Mouse (Mus musculus) stomach, embryonic 15.5 days (tissue): Measurements from ENCODE around the gene Klhdc3. TPM values are rescaled to one million over a fixed set of nuclear protein-coding genes. Genes with fewer than 3 reads are reported as not detected.

ENCODE experiments used
- ATAC-seq: fragments of 200-750 bp; cut with Nextera tagmentation; 2 replicates; pipeline ENCODE4 v1.8.0; 2017; ENCODE audit warnings: low read depth, moderate number of reproducible peaks, moderate TSS enrichment; ENCODE audit not compliant: insufficient read depth, low FRiP score
- H3K27ac ChIP-seq: fragments of 300-500 bp; sonication (generic); 2 replicates; pipeline ENCODE4 v1.5.1; 2015; ENCODE audit warnings: mild to moderate bottlenecking, inconsistent platforms
- H3K27me3 ChIP-seq: fragments of 300-500 bp; sonication (generic); replicated peaks from 2 replicates; pipeline ENCODE4 v1.6.1; 2015; ENCODE audit warnings: inconsistent platforms
- H3K36me3 ChIP-seq: fragments of 300-500 bp; sonication (generic); 2 replicates; pipeline ENCODE4 v1.6.1; 2015; ENCODE audit warnings: inconsistent platforms
- H3K4me1 ChIP-seq: fragments of 300-500 bp; sonication (generic); 2 replicates; pipeline ENCODE4 v1.6.1; 2015; ENCODE audit warnings: inconsistent platforms
- H3K4me2 ChIP-seq: fragments of 300-500 bp; sonication (generic); 2 replicates; pipeline ENCODE4 v1.6.1; 2015; ENCODE audit warnings: mild to moderate bottlenecking, inconsistent platforms
- H3K4me3 ChIP-seq: fragments of 300-500 bp; sonication (generic); replicated peaks from 2 replicates; pipeline ENCODE4 v1.5.1; 2015; ENCODE audit warnings: inconsistent platforms
- H3K9ac ChIP-seq: fragments of 300-500 bp; sonication (generic); 2 replicates; pipeline ENCODE4 v1.6.1; 2015; ENCODE audit warnings: inconsistent platforms
- H3K9me3 ChIP-seq: fragments of 300-500 bp; sonication (generic); 2 replicates; pipeline ENCODE4 v1.6.1; 2016; ENCODE audit warnings: inconsistent platforms
- WGBS: fragments of 180-500 bp; shearing (Covaris S2); methylation state at CpG from one replicate; pipeline ENCODE4 v1.1.7; 2015; 5-methylcytosine and 5-hydroxymethylcytosine counted together
- polyA plus RNA-seq: library from polyadenylated mRNA; unstranded; fragments of >200 nt; fragmentation: Nextera tagmentation; extraction: Ambion mirVana; gene quantifications from 2 replicates; pipeline ENCODE4 v1.2.1, GENCODE M21; 2015

The Klhdc3 gene
- polyA plus RNA-seq, 1 experiment from 2014 or later = 102 TPM

GRCm38 (mm10) chr17:46712442-46712841 is 31.7 kb upstream of the Klhdc3 start:
- no peak for ATAC-seq
- Histone ChIP-seq H3K36me3 (peaks cover 14% of the 10 kb centered on the region), H3K4me1 (peaks cover 13% of the 10 kb centered on the region), H3K27ac (no peak overlapping the region), H3K4me3 (peak overlapping the region; percentile 95), H3K9ac (peak overlapping the region; percentile 90; the same call in 1 of the 2 replicates), H3K27me3 (no peaks in the 10 kb centered on the region), H3K4me2 (peak overlapping the region; percentile 94), H3K9me3 (no peaks in the 10 kb centered on the region)
- WGBS = 59% methylated on average over 7 of the region's 7 CpGs

GRCm38 (mm10) chr17:46711612-46712271 is 31.0 kb upstream of the Klhdc3 start:
- H3K9me3 ChIP-seq = no peaks in the 10 kb centered on the region
- under 1% methylated on average over 75 of the region's 76 CpGs for WGBS
- peak; percentile 41 for ATAC-seq
- H3K36me3 ChIP-seq = peaks cover 12% of the 10 kb centered on the region
- H3K4me1 ChIP-seq = peaks cover 13% of the 10 kb centered on the region
- peak overlapping the region; percentile 61 for H3K27ac ChIP-seq
- no peaks in the 10 kb centered on the region for H3K27me3 ChIP-seq
- H3K9ac ChIP-seq = peak overlapping the region; percentile 90
- peak overlapping the region; percentile 94 for H3K4me2 ChIP-seq
- peak overlapping the region; percentile 95 for H3K4me3 ChIP-seq

GRCm38 (mm10) chr17:46710959-46711597 is 30.4 kb upstream of the Klhdc3 start, which contains the start of gene Pex6:
Gene Pex6 (plus strand): TSS chr17:46711463.
- Histone ChIP-seq H3K9me3 (no peaks in the 10 kb centered on the region), H3K4me1 (peaks cover 13% of the 10 kb centered on the region), H3K36me3 (peaks cover 9% of the 10 kb centered on the region), H3K27me3 (no peaks in the 10 kb centered on the region), H3K4me3 (peak within 1 kb of the TSS; percentile 95), H3K4me2 (peak within 1 kb of the TSS; percentile 94), H3K9ac (peak within 1 kb of the TSS; percentile 90), H3K27ac (peak within 1 kb of the TSS; percentile 61)
- peak; percentile 89 for ATAC-seq
- WGBS = 7% methylated on average over 36 of the region's 36 CpGs

DNA sequence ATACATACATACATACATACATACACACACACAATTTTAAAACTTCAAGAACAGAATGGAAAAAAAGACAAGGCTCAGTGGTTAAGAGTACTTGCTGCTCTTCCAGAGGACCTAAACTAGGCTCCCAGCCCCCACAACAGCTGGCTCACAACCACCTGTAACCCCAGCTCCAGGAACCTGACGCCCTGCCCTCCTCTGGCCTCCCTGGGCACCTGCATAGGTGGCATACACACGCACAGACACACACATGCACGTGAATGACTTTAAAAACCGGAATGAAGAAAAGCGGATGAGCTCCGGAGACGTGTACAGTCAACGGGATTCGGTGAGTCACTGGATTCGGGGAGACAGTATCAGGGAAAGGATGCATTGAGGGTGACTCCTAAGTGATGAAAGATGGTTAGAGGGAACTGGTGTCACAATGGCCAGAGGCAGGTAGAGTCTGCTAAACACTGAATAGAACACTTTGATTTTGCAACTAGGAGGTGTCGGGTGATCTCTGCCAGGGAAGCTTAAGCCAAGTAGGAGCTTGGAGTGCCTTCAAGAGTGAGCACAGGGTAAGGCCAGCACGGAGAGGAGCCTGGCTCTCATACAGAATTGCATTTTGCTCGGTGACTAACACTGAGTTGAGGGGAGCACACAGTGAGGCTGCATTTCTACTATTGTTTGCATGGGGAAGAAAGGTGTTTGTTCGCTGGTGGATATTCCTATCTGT is 25.8 kb upstream of the Klhdc3 start:
- Histone ChIP-seq H3K27me3 (no peaks in the 10 kb centered on the region), H3K4me1 (peaks cover 32% of the 10 kb centered on the region), H3K9ac (no peak overlapping the region), H3K27ac (no peak overlapping the region), H3K4me2 (no peak overlapping the region), H3K9me3 (no peaks in the 10 kb centered on the region), H3K36me3 (no peaks in the 10 kb centered on the region), H3K4me3 (no peak overlapping the region)
- WGBS = 90% methylated on average over 14 of the region's 14 CpGs
- no peak for ATAC-seq

GRCm38 (mm10) chr17:46704887-46705835 is 24.4 kb upstream of the Klhdc3 start, which contains the start of gene Ppp2r5d:
Gene Ppp2r5d (minus strand): TSS chr17:46705111.
- ATAC-seq = peak; percentile 94
- Histone ChIP-seq H3K9ac (peak within 1 kb of the TSS; percentile 96), H3K4me1 (peaks cover 38% of the 10 kb centered on the region), H3K27ac (peak within 1 kb of the TSS; percentile 96), H3K27me3 (no peaks in the 10 kb centered on the region), H3K9me3 (no peaks in the 10 kb centered on the region), H3K36me3 (no peaks in the 10 kb centered on the region), H3K4me3 (peak within 1 kb of the TSS; percentile 94), H3K4me2 (peak within 1 kb of the TSS; percentile 89)
- under 1% methylated on average over 48 of the region's 48 CpGs for WGBS

- peak overlapping the region; percentile 94 for H3K4me3 ChIP-seq
- H3K27me3 ChIP-seq = no peaks in the 10 kb centered on the region
- H3K4me1 ChIP-seq = peaks cover 38% of the 10 kb centered on the region
- peak; percentile 76 for ATAC-seq
- 0 out of 2 replicates have a peak, but pooled peaks cover 4% of the 10 kb centered on the region for H3K36me3 ChIP-seq
- peak overlapping the region; percentile 96 for H3K27ac ChIP-seq
- H3K9me3 ChIP-seq = no peaks in the 10 kb centered on the region
- 2% methylated on average over 36 of the region's 41 CpGs for WGBS
- peak overlapping the region; percentile 61 for H3K4me2 ChIP-seq
- H3K9ac ChIP-seq = peak overlapping the region; percentile 96
Measured at GRCm38 (mm10) chr17:46703971-46704886, 23.5 kb upstream of the Klhdc3 start.

- Histone ChIP-seq H3K9me3 (no peaks in the 10 kb centered on the region), H3K4me2 (peak overlapping the region; percentile 61), H3K36me3 (peaks cover 10% of the 10 kb centered on the region; the same call in 1 of the 2 replicates), H3K27me3 (no peaks in the 10 kb centered on the region), H3K9ac (no peak overlapping the region), H3K4me3 (no peak overlapping the region), H3K4me1 (peaks cover 38% of the 10 kb centered on the region), H3K27ac (no peak overlapping the region)
- ATAC-seq = no peak
- WGBS = 81% methylated on average over 5 of the region's 5 CpGs
Measured at GRCm38 (mm10) chr17:46702506-46702905, 21.8 kb upstream of the Klhdc3 start.

- Histone ChIP-seq H3K36me3 (peaks cover 10% of the 10 kb centered on the region; the same call in 1 of the 2 replicates), H3K4me3 (no peak overlapping the region), H3K9ac (no peak overlapping the region), H3K4me2 (no peak overlapping the region), H3K4me1 (peaks cover 38% of the 10 kb centered on the region), H3K27me3 (no peaks in the 10 kb centered on the region), H3K9me3 (no peaks in the 10 kb centered on the region), H3K27ac (no peak overlapping the region)
- ATAC-seq = no peak
- 81% methylated on average over 12 of the region's 12 CpGs for WGBS
Measured at GRCm38 (mm10) chr17:46702100-46702499, 21.4 kb upstream of the Klhdc3 start.

GRCm38 (mm10) chr17:46701489-46701888 is 20.8 kb upstream of the Klhdc3 start:
- H3K9me3 ChIP-seq = no peaks in the 10 kb centered on the region
- H3K27me3 ChIP-seq = no peaks in the 10 kb centered on the region
- H3K36me3 ChIP-seq = peaks cover 10% of the 10 kb centered on the region; the same call in 1 of the 2 replicates
- peaks cover 38% of the 10 kb centered on the region for H3K4me1 ChIP-seq
- H3K4me2 ChIP-seq = no peak overlapping the region
- ATAC-seq = no peak
- H3K27ac ChIP-seq = no peak overlapping the region
- no peak overlapping the region for H3K4me3 ChIP-seq
- WGBS = 75% methylated on average over 12 of the region's 12 CpGs
- H3K9ac ChIP-seq = no peak overlapping the region

GRCm38 (mm10) chr17:46699912-46700311 is 19.2 kb upstream of the Klhdc3 start:
- no peak for ATAC-seq
- no peak overlapping the region for H3K4me2 ChIP-seq
- H3K36me3 ChIP-seq = peaks cover 13% of the 10 kb centered on the region; the same call in 1 of the 2 replicates
- H3K4me1 ChIP-seq = peaks cover 30% of the 10 kb centered on the region
- H3K9ac ChIP-seq = no peak overlapping the region
- WGBS = 83% methylated on average over 3 of the region's 3 CpGs
- H3K4me3 ChIP-seq = no peak overlapping the region
- no peaks in the 10 kb centered on the region for H3K27me3 ChIP-seq
- H3K9me3 ChIP-seq = no peaks in the 10 kb centered on the region
- no peak overlapping the region for H3K27ac ChIP-seq
